Mouse (Mus musculus): ENCODE measurements at regions not wholly inside any gene's neighbourhood (a gene's known extent, or its start where the extent isn't known, plus 50 kb on each side); places are given as distances from the start of the nearest gene placed in this dataset.

- Histone ChIP-seq H3K9me3 (ENCODE audit: control insufficient read depth) (no peaks in the 10 kb centered on the region), H3K9ac (ENCODE audit: low read depth, low read length) (no peak overlapping the region), H3K27ac (ENCODE audit: low read depth, low read length) (no peak overlapping the region), H3K27me3 (replicated peaks; ENCODE audit: control insufficient read depth, insufficient read depth, low read length) (no peaks in the 10 kb centered on the region), H3K4me3 (ENCODE audit: low read depth, low read length) (no peak overlapping the region), H3K4me1 (replicated peaks; ENCODE audit: control insufficient read depth, insufficient read depth, low read length) (no peaks in the 10 kb centered on the region), H3K36me3 (ENCODE audit: control insufficient read depth, insufficient read depth) (no peaks in the 10 kb centered on the region), H3K4me2 (replicated peaks; ENCODE audit: low read depth) (no peak overlapping the region)
- 81% methylated on average over 4 of the region's 4 CpGs for WGBS
- no peak for ATAC-seq
- no peak for TF ChIP-seq CTCF (IDR thresholded peaks at IDR 0.05; ENCODE audit: low read depth)
Measured at GRCm38 (mm10) chr11:92799267-92799666, 298.6 kb upstream of the Car10 start.

All from intestine, postnatal 0 days (tissue).